Mouse (Mus musculus): ENCODE data around the gene H13.

DNA sequence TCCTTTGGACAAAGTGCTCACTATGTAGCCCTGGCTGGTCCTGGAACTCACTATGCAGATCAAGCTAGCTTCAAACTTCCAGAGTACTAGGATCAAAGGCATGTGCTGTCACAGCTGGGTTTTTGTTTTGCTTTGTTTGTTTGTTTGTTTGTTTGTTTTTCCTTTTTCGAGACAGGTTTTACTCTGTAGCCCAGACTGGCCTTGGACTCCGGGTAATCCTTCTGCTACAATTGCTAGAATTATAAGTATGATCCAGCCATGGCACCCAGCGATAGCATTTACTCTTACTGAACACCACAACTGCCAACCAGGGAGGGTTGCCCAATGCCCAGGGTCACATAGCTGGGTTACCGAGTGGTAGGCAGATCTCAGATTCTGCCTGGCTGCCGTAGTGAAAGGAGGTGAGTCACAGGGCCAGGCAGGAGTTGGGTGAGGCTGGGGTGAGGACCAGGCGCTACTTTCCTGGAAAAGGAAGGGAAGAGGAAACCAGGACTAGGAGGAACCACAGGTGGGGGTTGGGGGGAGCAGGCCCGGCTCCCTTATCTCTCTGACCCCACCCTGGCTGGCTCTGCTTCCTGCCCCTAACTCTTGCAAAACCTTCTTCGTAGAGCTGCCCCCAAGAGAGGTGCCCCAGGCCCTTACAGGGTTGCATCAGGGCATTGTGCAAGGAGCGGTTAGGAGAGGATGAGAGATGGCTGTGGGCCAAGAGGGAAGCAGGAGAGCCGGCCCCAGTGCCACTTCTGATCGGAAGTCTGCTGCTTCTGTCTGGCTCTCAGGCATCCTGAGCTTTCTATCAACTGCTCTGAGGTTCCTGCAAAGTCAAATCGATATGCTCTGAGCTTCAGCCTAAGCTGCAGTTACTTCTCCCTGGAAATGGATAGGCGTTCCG is 72.1 kb downstream of the H13 start:
- no peak for TF ChIP-seq POLR2A (IDR thresholded peaks at IDR 0.05; ENCODE audit: insufficient read depth, low read length)
- no peak for TF ChIP-seq CTCF (IDR thresholded peaks at IDR 0.05; ENCODE audit: low read depth, low read length)

All from ES-Bruce4 (cell line).